Mouse (Mus musculus) right cerebral cortex, postnatal 36 days (tissue): ENCODE measurements at regions not wholly inside any gene's neighbourhood (a gene's known extent, or its start where the extent isn't known, plus 50 kb on each side); places are given as distances from the start of the nearest gene placed in this dataset.

Source experiments
- DNase-seq, 2 experiments: peaks; one replicate each; pipeline ENCODE4 v3.0.0; 2022; ENCODE audit warnings: low spot score in 2 of 2, mixed read lengths in 1 of 2

GRCm38 (mm10) chr1:183749126-183749525 is 264.0 kb upstream of the Dusp10 start:
- DNase-seq, result no peak

DNA sequence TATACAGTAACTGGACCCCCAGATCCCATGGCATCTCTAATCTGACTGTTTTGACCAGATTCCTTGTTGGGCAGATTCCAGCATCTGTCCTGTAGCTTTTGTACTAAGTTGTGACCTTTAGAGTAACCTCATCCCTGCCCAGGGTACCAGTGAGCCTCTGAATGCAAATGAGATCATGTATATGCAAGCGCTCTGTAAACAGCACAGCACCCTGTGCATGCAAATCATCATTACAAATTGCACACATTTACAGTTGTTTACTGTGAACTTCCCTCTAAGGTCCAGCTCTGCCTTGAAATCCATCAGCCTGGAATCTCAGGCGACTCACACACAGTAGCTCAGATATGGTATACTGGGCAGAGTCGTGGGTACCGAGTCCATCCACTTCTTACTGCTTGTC is 258.6 kb upstream of the Dusp10 start:
- no peak for DNase-seq

DNA sequence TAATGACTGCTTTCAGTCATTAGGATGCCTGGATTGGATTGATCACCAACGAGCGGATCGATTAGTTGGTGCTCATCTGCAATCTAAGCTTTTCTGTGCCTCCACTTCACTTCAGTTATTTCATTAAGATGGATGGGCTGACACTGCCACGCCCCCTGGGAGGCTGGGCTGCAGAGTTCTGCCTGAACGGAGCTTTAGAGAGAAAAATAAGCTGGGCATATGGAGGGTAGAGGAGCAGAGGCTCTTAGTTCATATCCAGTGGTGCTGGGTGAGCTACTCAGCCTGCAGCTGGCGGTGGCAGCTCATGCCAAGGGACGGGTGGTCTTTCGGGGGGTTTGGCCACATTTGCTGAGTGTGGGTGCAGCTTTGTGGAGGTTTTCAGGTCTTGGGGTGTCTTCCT is 256.4 kb upstream of the Dusp10 start:
- DNase-seq, result no peak

DNA sequence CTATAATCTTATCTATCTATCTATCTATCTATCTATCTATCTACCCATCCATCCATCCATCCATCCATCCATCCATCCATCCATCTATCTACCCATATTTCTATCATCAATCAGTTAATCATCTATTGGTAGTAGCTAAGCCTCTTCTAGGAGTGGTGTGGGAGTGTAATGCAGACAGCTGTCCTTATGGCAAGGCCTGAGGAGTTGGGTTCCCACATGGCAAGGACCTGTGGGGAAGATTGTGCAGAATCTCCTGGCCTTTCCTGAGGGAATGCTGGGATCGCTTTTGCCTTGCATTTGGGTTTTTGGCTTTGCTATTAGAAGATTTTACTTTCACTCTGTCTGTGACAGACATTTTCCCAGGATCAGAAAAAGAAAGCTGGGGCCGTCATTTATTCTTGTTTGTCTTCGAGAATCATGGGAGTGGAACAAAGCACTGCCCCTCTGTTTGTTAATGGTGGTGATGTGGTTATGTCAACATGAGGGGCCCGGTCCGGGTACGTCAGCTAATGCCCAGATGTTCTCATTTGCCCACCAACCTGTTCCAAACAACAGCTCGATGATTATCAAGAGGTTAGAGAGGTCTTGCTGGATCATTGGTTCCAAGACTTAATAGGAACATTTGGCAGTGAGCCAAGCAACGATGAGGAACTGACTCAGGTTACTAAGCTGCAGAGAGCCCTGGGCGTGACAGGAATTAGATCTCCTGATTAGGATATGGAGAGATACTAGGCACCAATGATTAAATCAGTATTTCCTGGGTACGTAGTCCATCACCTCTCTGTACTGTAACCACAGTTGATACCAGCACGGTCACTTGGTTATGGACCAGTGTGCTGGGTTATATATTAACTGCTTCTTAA is 249.0 kb upstream of the Dusp10 start:
- DNase-seq, result no peak

GRCm38 (mm10) chr1:183772844-183773243 is 240.3 kb upstream of the Dusp10 start:
- no peak for DNase-seq

- DNase-seq, result no peak
Observed at GRCm38 (mm10) chr1:183780180-183780579, 232.9 kb upstream of the Dusp10 start.

GRCm38 (mm10) chr1:183780779-183781178 is 232.3 kb upstream of the Dusp10 start:
- DNase-seq, result no peak

GRCm38 (mm10) chr1:183783440-183784130 is 229.5 kb upstream of the Dusp10 start:
- DNase-seq, result no peak

GRCm38 (mm10) chr1:183792230-183792813 is 220.8 kb upstream of the Dusp10 start:
- no peak for DNase-seq

DNA sequence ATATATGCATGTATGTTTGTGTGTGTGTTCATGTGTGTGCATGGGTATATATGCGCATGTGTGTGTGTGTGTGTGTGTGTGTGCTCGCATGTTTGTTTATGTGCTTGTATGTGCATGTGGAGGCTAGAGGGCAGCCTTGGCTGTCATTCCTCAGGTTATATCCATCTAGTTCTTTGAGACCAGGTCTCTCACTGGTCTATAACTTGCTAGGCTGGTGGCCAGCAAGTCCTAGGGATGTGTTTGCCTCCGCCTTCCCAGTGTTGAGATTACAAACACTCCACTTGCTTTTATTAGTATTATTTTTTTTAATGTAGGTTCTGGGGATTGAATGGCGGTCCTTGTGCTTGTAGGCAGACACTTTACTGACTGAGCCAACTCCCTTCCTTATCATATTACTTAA is 219.8 kb upstream of the Dusp10 start:
- DNase-seq, result no peak

- peak in 1 of 2 experiments; percentile 8 for DNase-seq
Observed at GRCm38 (mm10) chr1:183793913-183794445, 219.1 kb upstream of the Dusp10 start.

DNA sequence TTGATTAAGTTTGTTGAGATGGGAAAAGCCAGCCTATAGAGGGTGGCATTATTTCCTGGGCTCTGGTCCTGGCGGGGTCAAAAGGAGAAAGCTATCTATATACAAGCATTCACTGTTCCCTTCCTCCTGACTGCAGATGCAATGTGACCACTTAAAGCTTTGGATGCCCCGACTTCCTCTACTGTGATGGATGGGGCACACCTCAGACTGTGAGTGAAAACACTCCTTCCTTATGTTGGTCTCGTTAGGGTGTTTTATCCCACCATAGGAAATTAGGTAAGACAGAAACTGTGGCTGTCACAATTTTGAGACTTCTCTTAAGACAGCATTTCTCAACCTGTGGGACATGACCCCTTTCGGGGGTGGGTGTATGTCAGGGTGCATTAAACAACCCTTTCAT is 210.8 kb upstream of the Dusp10 start:
- no peak for DNase-seq

- no peak for DNase-seq
Observed at GRCm38 (mm10) chr1:183803357-183803756, 209.7 kb upstream of the Dusp10 start.

GRCm38 (mm10) chr1:183803826-183804225 is 209.3 kb upstream of the Dusp10 start:
- no peak for DNase-seq

GRCm38 (mm10) chr1:183804295-183804694 is 208.8 kb upstream of the Dusp10 start:
- no peak for DNase-seq

DNA sequence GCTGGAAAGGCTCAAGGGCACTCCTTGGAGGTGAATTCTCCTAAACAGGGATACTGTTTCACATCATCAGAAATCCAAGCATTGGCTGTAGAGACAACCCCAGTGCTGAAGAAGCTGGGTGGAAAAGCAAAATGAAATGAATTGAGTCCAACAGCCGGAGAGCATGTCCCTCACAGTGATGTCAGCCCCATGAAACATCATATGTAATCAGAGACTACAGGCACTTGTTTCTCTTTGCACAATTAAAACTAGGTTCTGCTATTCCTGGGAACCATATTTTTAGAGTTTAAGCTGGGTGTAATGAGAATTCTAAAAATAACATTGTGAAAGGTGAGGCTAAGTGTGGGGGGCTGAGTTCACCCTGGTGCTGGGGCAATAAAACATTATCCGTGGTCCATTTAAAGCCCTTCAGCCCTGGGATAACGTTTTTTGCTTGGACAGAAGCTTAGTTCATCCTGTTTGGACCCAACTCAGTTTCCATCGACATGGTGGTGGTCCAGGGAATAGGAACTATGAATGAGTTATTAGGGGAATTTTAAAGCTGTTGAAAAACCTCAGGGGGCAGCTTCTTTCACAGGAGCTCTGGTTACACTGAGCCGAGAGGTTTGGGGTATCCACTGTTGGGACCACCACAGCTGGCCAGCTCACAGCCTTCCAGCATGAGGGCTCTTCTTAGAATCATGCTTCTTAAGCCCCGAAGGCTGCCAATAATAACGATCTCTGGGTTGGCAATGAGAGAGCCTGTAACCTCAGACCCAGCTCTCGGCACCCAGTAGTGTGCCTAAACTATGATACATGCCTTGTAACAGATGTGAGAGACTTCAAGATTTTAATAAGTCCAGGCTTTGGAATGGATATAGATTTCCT is 206.0 kb upstream of the Dusp10 start:
- DNase-seq, result no peak

- no peak for DNase-seq
Observed at GRCm38 (mm10) chr1:183808168-183808567, 204.9 kb upstream of the Dusp10 start.

DNA sequence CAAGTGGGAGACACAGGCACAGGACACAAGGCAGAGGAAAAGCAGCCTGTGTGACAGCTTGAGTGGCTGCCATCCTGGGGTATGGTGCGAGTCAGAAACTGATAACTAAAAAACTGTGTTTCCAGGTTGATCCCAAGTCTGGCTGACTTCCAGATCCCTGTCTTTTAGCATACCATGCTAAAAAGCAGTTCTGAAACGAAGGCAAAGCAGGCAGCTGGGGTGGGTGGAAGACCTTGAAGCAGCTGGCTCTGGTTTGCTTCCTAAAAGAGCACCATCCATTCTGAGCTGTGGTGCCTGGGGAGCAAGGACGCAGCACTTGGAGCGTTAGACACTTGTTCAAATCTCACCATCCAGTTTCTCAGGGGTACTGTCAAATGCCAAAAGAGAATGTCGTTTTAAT is 192.5 kb upstream of the Dusp10 start:
- no peak for DNase-seq

- no peak for DNase-seq
Observed at GRCm38 (mm10) chr1:183826300-183826699, 186.8 kb upstream of the Dusp10 start.

- DNase-seq, result no peak
Observed at GRCm38 (mm10) chr1:183845135-183845534, 168.0 kb upstream of the Dusp10 start.

GRCm38 (mm10) chr1:183853956-183854613 is 159.0 kb upstream of the Dusp10 start:
- no peak for DNase-seq
